In genomic region chr6:119319358-119319757, GRCm38 (mm10) we compare ENCODE assay signal across 16 mouse cellular contexts. TPM values are rescaled to one million over a fixed set of nuclear protein-coding genes. Genes with fewer than 3 reads are reported as not detected.
DNase-seq lines count a peak whose midpoint lies in the region; ATAC-seq and TF ChIP-seq lines count a peak whose summit lies in the region.
"Had no signal": no experiment of that assay in that cellular context is flagged by ENCODE, and none has a peak within 500 bp of the region (broad histone marks: within the 10 kb centered on the region; RNA-seq: fewer than 3 reads in every experiment).

No protein-coding gene starts in this region.

- 86% methylated on average over 2 of the region's 2 CpGs for WGBS in forebrain, embryonic 10.5 days
- WGBS in forebrain, embryonic 16.5 days = 82% methylated on average over 2 of the region's 2 CpGs
- 40% methylated on average over 2 of the region's 2 CpGs for WGBS in liver, embryonic 14.5 days (ENCODE audit: insufficient replicate concordance)
- WGBS in liver, embryonic 11.5 days = 71% methylated on average over 2 of the region's 2 CpGs
- WGBS in forebrain, embryonic 15.5 days = 76% methylated on average over 2 of the region's 2 CpGs

- no peak for ATAC-seq in forebrain, embryonic 16.5 days
- ATAC-seq in liver, embryonic 14.5 days (ENCODE audit: insufficient read depth) = no peak
- no peak for ATAC-seq in liver, embryonic 11.5 days (replicated peaks; ENCODE audit: low FRiP score)
- ATAC-seq in forebrain, embryonic 15.5 days (replicated peaks) = no peak

- H3K27me3 ChIP-seq in forebrain, embryonic 10.5 days (ENCODE audit: poor library complexity, severe bottlenecking) = peaks cover 14% of the 10 kb centered on the region
- H3K27me3 ChIP-seq in forebrain, embryonic 16.5 days (replicated peaks; ENCODE audit: control insufficient read depth, insufficient read depth, low read length) = no peaks in the 10 kb centered on the region
- H3K27me3 ChIP-seq in liver, embryonic 14.5 days (ENCODE audit: control insufficient read depth, insufficient read depth, low read length) = no peaks in the 10 kb centered on the region
- peaks cover 5% of the 10 kb centered on the region for H3K27me3 ChIP-seq in liver, embryonic 11.5 days (replicated peaks; ENCODE audit: control insufficient read depth, insufficient read depth, low read length)
- no peaks in the 10 kb centered on the region for H3K27me3 ChIP-seq in forebrain, embryonic 15.5 days
- H3K27me3 ChIP-seq: Patski; stomach, embryonic 15.5 days had no signal

- no peak overlapping the region for H3K4me2 ChIP-seq in forebrain, embryonic 16.5 days (ENCODE audit: low read length)
- H3K4me2 ChIP-seq in liver, embryonic 14.5 days (ENCODE audit: low read depth) = no peak overlapping the region
- no peak overlapping the region for H3K4me2 ChIP-seq in liver, embryonic 11.5 days
- no peak overlapping the region for H3K4me2 ChIP-seq in forebrain, embryonic 15.5 days (replicated peaks)
- H3K4me2 ChIP-seq: stomach, embryonic 15.5 days had no signal

- TF ChIP-seq EP300 in liver, embryonic 14.5 days (IDR thresholded peaks at IDR 0.05; ENCODE audit: low read depth) = no peak

- no peak overlapping the region for H3K4me3 ChIP-seq in forebrain, embryonic 10.5 days
- no peak overlapping the region for H3K4me3 ChIP-seq in forebrain, embryonic 16.5 days (replicated peaks; ENCODE audit: low read length)
- no peak overlapping the region for H3K4me3 ChIP-seq in liver, embryonic 14.5 days (ENCODE audit: insufficient read depth in 1 of 2, low read depth in 2 of 2, low read length in 2 of 2)
- H3K4me3 ChIP-seq in liver, embryonic 11.5 days (ENCODE audit: low read depth, low read length) = no peak overlapping the region
- H3K4me3 ChIP-seq in forebrain, embryonic 15.5 days = no peak overlapping the region
- H3K4me3 ChIP-seq: embryonic facial prominence, embryonic 10.5 days; stomach, embryonic 15.5 days had no signal

- H3K36me3 ChIP-seq in forebrain, embryonic 10.5 days (replicated peaks) = no peaks in the 10 kb centered on the region
- H3K36me3 ChIP-seq in forebrain, embryonic 16.5 days (ENCODE audit: control insufficient read depth, insufficient read depth) = no peaks in the 10 kb centered on the region
- H3K36me3 ChIP-seq in liver, embryonic 14.5 days (replicated peaks; ENCODE audit: control insufficient read depth, insufficient read depth, low read depth) = no peaks in the 10 kb centered on the region
- no peaks in the 10 kb centered on the region for H3K36me3 ChIP-seq in liver, embryonic 11.5 days (ENCODE audit: control insufficient read depth, insufficient read depth, low read length)
- H3K36me3 ChIP-seq in forebrain, embryonic 15.5 days = no peaks in the 10 kb centered on the region
- H3K36me3 ChIP-seq: embryonic facial prominence, embryonic 10.5 days; stomach, embryonic 15.5 days had no signal

- TF ChIP-seq CTCF in liver, embryonic 14.5 days (IDR thresholded peaks at IDR 0.05; ENCODE audit: low read depth) = peak; percentile 50

- H3K4me1 ChIP-seq in forebrain, embryonic 10.5 days = peaks cover 25% of the 10 kb centered on the region
- peaks cover 12% of the 10 kb centered on the region for H3K4me1 ChIP-seq in forebrain, embryonic 16.5 days (replicated peaks; ENCODE audit: control insufficient read depth, insufficient read depth, low read length)
- no peaks in the 10 kb centered on the region for H3K4me1 ChIP-seq in liver, embryonic 14.5 days (replicated peaks; ENCODE audit: control insufficient read depth in 2 of 2, insufficient read depth in 2 of 2, low read length in 1 of 2)
- no peaks in the 10 kb centered on the region for H3K4me1 ChIP-seq in liver, embryonic 11.5 days (replicated peaks; ENCODE audit: control insufficient read depth, insufficient read depth, low read length)
- peaks cover 5% of the 10 kb centered on the region; the same call in 1 of the 2 replicates for H3K4me1 ChIP-seq in forebrain, embryonic 15.5 days
- H3K4me1 ChIP-seq: stomach, embryonic 15.5 days had no signal

- H3K9ac ChIP-seq in forebrain, embryonic 16.5 days (replicated peaks; ENCODE audit: low read depth, low read length) = no peak overlapping the region
- no peak overlapping the region for H3K9ac ChIP-seq in liver, embryonic 14.5 days (replicated peaks)
- H3K9ac ChIP-seq in liver, embryonic 11.5 days (ENCODE audit: low read depth, low read length) = no peak overlapping the region
- H3K9ac ChIP-seq in forebrain, embryonic 15.5 days (replicated peaks) = no peak overlapping the region
- H3K9ac ChIP-seq: stomach, embryonic 15.5 days had no signal

- H3K9me3 ChIP-seq in forebrain, embryonic 10.5 days = no peaks in the 10 kb centered on the region
- no peaks in the 10 kb centered on the region for H3K9me3 ChIP-seq in forebrain, embryonic 16.5 days (ENCODE audit: control insufficient read depth, low read length)
- H3K9me3 ChIP-seq in liver, embryonic 14.5 days (ENCODE audit: control insufficient read depth, low read length) = no peaks in the 10 kb centered on the region
- H3K9me3 ChIP-seq in liver, embryonic 11.5 days (ENCODE audit: control insufficient read depth, low read length) = no peaks in the 10 kb centered on the region
- no peaks in the 10 kb centered on the region for H3K9me3 ChIP-seq in forebrain, embryonic 15.5 days
- H3K9me3 ChIP-seq: stomach, embryonic 15.5 days had no signal

- no peak overlapping the region for H3K27ac ChIP-seq in forebrain, embryonic 10.5 days
- H3K27ac ChIP-seq in forebrain, embryonic 16.5 days (ENCODE audit: low read length) = no peak overlapping the region
- no peak overlapping the region for H3K27ac ChIP-seq in liver, embryonic 14.5 days
- H3K27ac ChIP-seq in liver, embryonic 11.5 days (ENCODE audit: low read depth, low read length) = no peak overlapping the region
- peak overlapping the region; percentile 29; the same call in 1 of the 2 replicates for H3K27ac ChIP-seq in forebrain, embryonic 15.5 days (replicated peaks)
- H3K27ac ChIP-seq: embryonic facial prominence, embryonic 10.5 days; stomach, embryonic 15.5 days had no signal

- intact Hi-C loops in heart, postnatal 36 days (cut with DNase I) = no loop called here

- peak; percentile 35 for DNase-seq in forebrain, embryonic 10.5 days (ENCODE audit: extremely low spot score, low spot score)
- DNase-seq in liver, embryonic 14.5 days (ENCODE audit: low read depth in 3 of 3, low spot score in 3 of 3) = no peak
- no peak for DNase-seq in liver, embryonic 11.5 days (ENCODE audit: low spot score)
- peak; percentile 72 for DNase-seq in ES-CJ7 (ENCODE audit: low read depth, low spot score)
- DNase-seq in heart, postnatal 36 days = no peak
- no peak for DNase-seq in heart, postnatal 4 days
- DNase-seq: adrenal gland, adult 8-10 months; cerebellum, adult 18-20 months; heart, postnatal 10 days; kidney, adult 2 months; lung, adult 2 months had no signal

RNA-seq across cellular contexts. Expression of gene Lrtm2, which starts 11.2 kb away (rescaled TPM):
- polyA plus RNA-seq in forebrain, embryonic 10.5 days (2016; fragmentation: Nextera tagmentation; extraction: Ambion mirVana) = 0.16 and 0.19 TPM in 2 replicates
- 4.5 and 7.9 TPM in 2 replicates for polyA plus RNA-seq in forebrain, embryonic 16.5 days (2015; fragmentation: Nextera tagmentation; extraction: Ambion mirVana)
- 0.02 and 0.08 TPM in 2 replicates for polyA plus RNA-seq in liver, embryonic 14.5 days (2012; rRNA removed)
- 0.04 TPM in 1 of 2 replicates, not detected in the other for polyA plus RNA-seq in liver, embryonic 14.5 days (2014; fragmentation: Nextera tagmentation; extraction: Ambion mirVana)
- polyA plus RNA-seq in liver, embryonic 11.5 days (2014; fragmentation: Nextera tagmentation; extraction: Ambion mirVana) = not detected in 2 replicates
- 3.5 and 3.7 TPM in 2 replicates for polyA plus RNA-seq in forebrain, embryonic 15.5 days (2015; fragmentation: Nextera tagmentation; extraction: Ambion mirVana)
- under 1 TPM; 0.08 to 0.25 TPM for total RNA-seq in heart, postnatal 36 days (2021)
- under 1 TPM; 0.09 to 0.79 TPM for total RNA-seq in heart, postnatal 4 days (2021)
- total RNA-seq: heart, postnatal 10 days had no signal

Comparison
In these comparisons a context has a peak if more than half of its experiments do, and no peak if none do; other contexts are left out.
1. DNase-seq: peak in forebrain, embryonic 10.5 days (single experiment) and ES-CJ7 (single experiment); none in liver, embryonic 14.5 days (0 of 3), liver, embryonic 11.5 days (single experiment), heart, postnatal 36 days (0 of 2) and heart, postnatal 4 days (single experiment).